Mouse (Mus musculus) mouse trophoblast stem cell (cell line): ENCODE results near the gene Pdlim4.

ENCODE experiments used
- in situ Hi-C, 2 experiments: fragments of 300-500 bp; cut with MseI, MboI; formaldehyde crosslinking; loops; 2 replicates in 1 of 2; 3 replicates in 1 of 2; pipeline ENCODE4 v1.15.1; 2025

Gene Pdlim4

GRCm38 (mm10) chr11:54018893-54019732 is 49.7 kb downstream of the Pdlim4 start:
- in situ Hi-C loops = no loop called here

DNA sequence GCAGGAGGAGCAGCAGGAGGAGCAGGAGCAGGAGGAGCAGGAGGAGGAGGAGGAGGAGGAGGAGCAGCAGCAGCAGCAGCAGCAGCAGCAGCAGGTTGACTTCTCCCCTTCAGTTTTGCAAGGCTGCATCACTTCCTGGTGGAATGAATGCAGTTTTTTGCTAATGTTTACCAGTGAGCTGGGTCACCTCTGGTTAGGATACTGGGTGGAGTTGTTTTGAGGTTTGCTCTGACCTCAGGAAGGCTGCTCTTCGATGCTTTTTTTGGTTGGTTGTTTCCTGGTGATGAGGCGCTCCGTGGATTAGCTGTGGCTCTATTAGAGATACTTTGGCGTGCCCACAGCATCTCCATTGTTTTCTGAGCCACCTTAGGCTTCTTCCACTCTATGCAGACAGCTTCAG is 51.2 kb downstream of the Pdlim4 start:
- in situ Hi-C loops = no loop called here

GRCm38 (mm10) chr11:54016051-54016450 is 52.8 kb downstream of the Pdlim4 start:
- in situ Hi-C loops = no loop called here

- in situ Hi-C loops = no loop called here
Observed at GRCm38 (mm10) chr11:54012961-54013360, 55.9 kb downstream of the Pdlim4 start.

- in situ Hi-C loops = no loop called here
Observed at GRCm38 (mm10) chr11:54011255-54011654, 57.6 kb downstream of the Pdlim4 start.

- in situ Hi-C loops = loop anchor here in 1 of 2 experiments (5.0 kb wide), 1 partner anchor 34 kb away; no protein-coding TSS in a partner anchor
Observed at GRCm38 (mm10) chr11:54008416-54008920, 60.3 kb downstream of the Pdlim4 start.

GRCm38 (mm10) chr11:54007717-54008116 is 61.1 kb downstream of the Pdlim4 start:
- in situ Hi-C loops = loop anchor here in 1 of 2 experiments (5.0 kb wide), 1 partner anchor 35 kb away; no protein-coding TSS in a partner anchor

DNA sequence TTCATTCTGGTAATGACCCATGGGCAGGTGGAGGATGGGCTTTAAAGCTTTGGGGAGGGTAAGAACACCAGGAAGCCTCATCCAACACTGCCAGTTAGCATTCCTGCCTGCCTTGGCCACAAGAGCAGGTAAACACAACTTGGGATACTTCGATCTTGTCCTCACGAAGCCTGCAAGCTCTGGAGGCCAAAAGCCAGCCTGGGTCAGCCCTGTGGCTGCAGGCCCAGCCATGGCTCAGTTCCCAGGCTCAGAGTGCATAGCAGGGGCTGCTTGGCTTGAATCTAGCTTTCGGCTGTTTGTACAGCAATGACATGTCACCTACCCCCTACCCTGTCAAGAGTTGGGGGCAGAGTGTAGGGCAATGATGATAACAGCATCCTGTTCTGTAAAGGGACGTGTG is 61.9 kb downstream of the Pdlim4 start:
- in situ Hi-C loops = loop anchor here in 1 of 2 experiments (5.0 kb wide), 1 partner anchor 35 kb away; no protein-coding TSS in a partner anchor

- in situ Hi-C loops = loop anchor here in 1 of 2 experiments (5.0 kb wide), 1 partner anchor 36 kb away; no protein-coding TSS in a partner anchor
Observed at GRCm38 (mm10) chr11:54006362-54006761, 62.5 kb downstream of the Pdlim4 start.
